34 mouse cellular contexts compared by ENCODE assay signal in genomic region chr16:4923996-4924395, GRCm38 (mm10).
"Had no signal": no experiment of that assay in that cellular context is flagged by ENCODE, and none has a peak within 500 bp of the region (broad histone marks: within the 10 kb centered on the region; RNA-seq: fewer than 3 reads in every experiment).

No protein-coding gene starts in this region.

- H3K9me3 ChIP-seq: heart, embryonic 10.5 days; heart, embryonic 12.5 days; heart, embryonic 13.5 days; heart, embryonic 15.5 days; hindbrain, embryonic 10.5 days; hindbrain, embryonic 12.5 days; hindbrain, embryonic 13.5 days; hindbrain, embryonic 15.5 days; intestine, embryonic 15.5 days; kidney, embryonic 15.5 days had no signal

- ATAC-seq: hindbrain, postnatal 0 days; inflammation-experienced regulatory T-cells, adult 6 months; intestine, embryonic 15.5 days; intestine, embryonic 16.5 days; intestine, postnatal 0 days had no signal

- H3K4me1 ChIP-seq: heart, embryonic 10.5 days; heart, embryonic 12.5 days; heart, embryonic 15.5 days; hindbrain, embryonic 10.5 days; hindbrain, embryonic 12.5 days; hindbrain, embryonic 13.5 days; hindbrain, embryonic 15.5 days; intestine, embryonic 15.5 days; kidney, embryonic 15.5 days had no signal

- H3K27ac ChIP-seq: heart, embryonic 10.5 days; heart, embryonic 13.5 days; heart, embryonic 15.5 days; hindbrain, embryonic 10.5 days; hindbrain, embryonic 12.5 days; hindbrain, embryonic 13.5 days; hindbrain, embryonic 14.5 days; hindbrain, embryonic 15.5 days; hindbrain, postnatal 0 days; intestine, embryonic 15.5 days; kidney, embryonic 15.5 days; kidney, postnatal 0 days had no signal

- H3K4me3 ChIP-seq: heart, embryonic 10.5 days; heart, embryonic 12.5 days; heart, embryonic 13.5 days; heart, embryonic 15.5 days; hindbrain, embryonic 10.5 days; hindbrain, embryonic 12.5 days; hindbrain, embryonic 13.5 days; hindbrain, embryonic 15.5 days; intestine, embryonic 15.5 days; kidney, embryonic 15.5 days; left cerebral cortex, adult 2 months had no signal

- H3K9ac ChIP-seq: heart, embryonic 12.5 days; heart, embryonic 13.5 days; heart, embryonic 15.5 days; hindbrain, embryonic 12.5 days; hindbrain, embryonic 13.5 days; hindbrain, embryonic 14.5 days; hindbrain, embryonic 15.5 days; intestine, embryonic 15.5 days; kidney, embryonic 15.5 days had no signal

- H3K4me2 ChIP-seq: heart, embryonic 11.5 days; heart, embryonic 12.5 days; heart, embryonic 13.5 days; heart, embryonic 15.5 days; hindbrain, embryonic 12.5 days; hindbrain, embryonic 13.5 days; hindbrain, embryonic 14.5 days; hindbrain, embryonic 15.5 days; intestine, embryonic 15.5 days; kidney, embryonic 15.5 days had no signal

- H3K27me3 ChIP-seq: heart, embryonic 12.5 days; heart, embryonic 13.5 days; heart, embryonic 15.5 days; hindbrain, embryonic 12.5 days; hindbrain, embryonic 13.5 days; hindbrain, embryonic 15.5 days; intestine, embryonic 15.5 days; kidney, embryonic 15.5 days had no signal

- DNase-seq: heart, postnatal 10 days; heart, postnatal 14 days; heart, postnatal 36 days; heart, postnatal 4 days; kidney, adult 11 months; kidney, adult 18-20 months; kidney, adult 2 months; kidney, adult 8-10 months; kidney, adult 9 months; kidney, postnatal 10 days; kidney, postnatal 14 days; kidney, postnatal 25 days; kidney, postnatal 36 days; kidney, postnatal 4 days; layer of hippocampus, adult 9-11 months; layer of hippocampus, postnatal 36 days had no signal
